Mouse (Mus musculus) kidney, adult 2 months (tissue): ENCODE measurements around the gene Slc51a.

Experiments
- CTCF ChIP-seq: fragments of 200-500 bp; conservative IDR thresholded peaks from 2 replicates; pipeline ENCODE4 v1.5.1; 2011; ENCODE audit warnings: low read depth, mild to moderate bottlenecking, control low read depth, low read length, moderate library complexity, mixed read lengths; ENCODE audit not compliant: insufficient read depth, insufficient read length
- POLR2A ChIP-seq: fragments of 200-500 bp; IDR thresholded peaks from one replicate; pipeline ENCODE4 v1.6.1; 2011; ENCODE audit warnings: low read depth, low read length, control low read depth

GRCm38 (mm10) chr16:32463426-32463825, 24.3 kb downstream of the Slc51a start:
- TF ChIP-seq CTCF: no peak
- no peak for TF ChIP-seq POLR2A
